Mouse (Mus musculus) CH12.LX (cell line): Measurements from ENCODE around the gene Cdh26.

Source experiments
- CTCF ChIP-seq, 2 experiments: IDR thresholded peaks in 1 of 2; conservative IDR thresholded peaks in 1 of 2; 2 replicates each; pipeline ENCODE4 v1.5.1; 2011 to 2012; ENCODE audit warnings: low read depth in 2 of 2, low read length in 2 of 2, improper control_type of control experiment in 1 of 2, inconsistent platforms in 1 of 2, mild to moderate bottlenecking in 1 of 2, moderate library complexity in 1 of 2
- EP300 ChIP-seq: IDR thresholded peaks from 2 replicates; pipeline ENCODE4 v1.6.1; 2011; ENCODE audit warnings: low read length, improper control_type of control experiment
- POLR2AphosphoS2 ChIP-seq: IDR thresholded peaks from 2 replicates; pipeline ENCODE4 v1.6.1; 2011; ENCODE audit warnings: low read depth, low read length, improper control_type of control experiment

- TF ChIP-seq CTCF (conservative IDR thresholded peaks at IDR 0.05 in 1 of 2, IDR thresholded peaks at IDR 0.05 in 1 of 2; ENCODE audit: low read depth in 2 of 2, low read length in 2 of 2), result peak; percentile 84 to 90
- TF ChIP-seq POLR2AphosphoS2, result no peak
- TF ChIP-seq EP300, result no peak
These were observed 77.2 kb downstream of the Cdh26 start for GRCm38 (mm10) chr2:178507379-178508014.
